Mouse (Mus musculus) kidney, adult 2 months (tissue): ENCODE measurements around the gene Rhoj.

Experiments used
- CTCF ChIP-seq: fragments of 200-500 bp; conservative IDR thresholded peaks from 2 replicates; pipeline ENCODE4 v1.5.1; 2011; ENCODE audit warnings: low read depth, mild to moderate bottlenecking, control low read depth, low read length, moderate library complexity, mixed read lengths; ENCODE audit not compliant: insufficient read depth, insufficient read length
- POLR2A ChIP-seq: fragments of 200-500 bp; IDR thresholded peaks from one replicate; pipeline ENCODE4 v1.6.1; 2011; ENCODE audit warnings: low read depth, low read length, control low read depth

DNA sequence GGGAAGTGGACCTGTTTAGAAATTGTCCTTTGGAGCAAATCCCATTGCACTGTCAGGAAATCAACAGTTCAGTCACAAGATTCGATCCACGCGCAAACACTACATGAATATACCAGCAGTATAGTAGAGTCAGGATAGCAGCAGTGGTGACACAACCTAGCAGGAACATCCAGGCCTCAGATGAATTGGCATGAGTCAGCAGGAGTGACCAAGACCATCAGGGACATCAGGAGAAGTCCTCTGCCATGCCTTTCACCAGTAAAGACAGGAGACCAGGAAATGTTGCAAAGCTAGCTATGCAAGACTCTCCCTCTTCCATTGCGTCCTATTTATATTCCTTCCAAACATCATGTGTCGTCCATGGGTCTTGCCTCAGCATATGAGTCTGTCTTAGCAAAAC is 16.6 kb upstream of the Rhoj start:
- no peak for TF ChIP-seq CTCF
- no peak for TF ChIP-seq POLR2A
